Mouse (Mus musculus) spleen, embryonic (tissue): ENCODE data around the gene Wfdc5.
"Not testable (repeated sequence)": the region's sequence is repeated elsewhere in the genome, so short reads cannot be mapped to it uniquely, and the experiment has no call there.

Source experiments
- CTCF ChIA-PET: fragments of 350-600 bp; sonication (Branson Sonifier 250); formaldehyde crosslinking; loops from one replicate; lab custom pipeline; 2022; lab: Charles Lee

Wfdc5 gene

GRCm38 (mm10) chr2:164182692-164183255 lies at the start of gene Wfdc5:
Wfdc5 (minus strand) TSS chr2:164182742.
- CTCF ChIA-PET, result interaction anchor here (0.6 kb wide), 1 partner anchor 15 kb away, joined by 4 read pairs; no protein-coding TSS in a partner anchor

- CTCF ChIA-PET, result no interaction called here
Measured at GRCm38 (mm10) chr2:164228361-164229070, 46.0 kb upstream of the Wfdc5 start.

GRCm38 (mm10) chr2:164221522-164221921 lies 39.0 kb upstream of the Wfdc5 start, which contains the start of gene Wfdc15b:
Wfdc15b (minus strand) TSS chr2:164221660.
- CTCF ChIA-PET, result no interaction called here

- CTCF ChIA-PET, result interaction anchor here (0.6 kb wide), 1 partner anchor 24 kb away, joined by 3 read pairs; no protein-coding TSS in a partner anchor
Measured at GRCm38 (mm10) chr2:164219295-164219694, 36.8 kb upstream of the Wfdc5 start.

DNA sequence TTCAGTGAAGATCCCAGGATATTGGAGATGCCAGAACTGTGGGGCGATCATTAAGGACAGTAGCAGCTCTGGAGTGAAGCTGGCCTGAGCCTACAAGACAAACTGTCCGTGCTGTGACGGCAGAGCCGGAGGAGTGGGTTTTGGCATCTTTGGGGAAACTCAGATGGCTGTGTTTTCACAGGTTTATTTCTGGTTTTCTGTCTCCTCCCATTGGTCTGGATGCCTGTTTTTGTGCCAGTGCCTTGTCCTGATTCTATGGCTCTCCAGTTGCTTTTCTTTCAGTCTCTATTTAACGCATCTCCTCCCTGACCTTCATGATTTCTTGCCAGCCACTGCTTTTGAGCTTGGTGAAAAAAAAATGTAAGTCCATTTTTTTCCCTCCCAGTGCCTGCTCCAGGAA lies 30.2 kb upstream of the Wfdc5 start:
- CTCF ChIA-PET, result interaction anchor here (0.6 kb wide), 1 partner anchor 105 kb away, joined by 3 read pairs; no protein-coding TSS in a partner anchor

- CTCF ChIA-PET, result no interaction called here
Measured at GRCm38 (mm10) chr2:164210892-164211291, 28.4 kb upstream of the Wfdc5 start.

DNA sequence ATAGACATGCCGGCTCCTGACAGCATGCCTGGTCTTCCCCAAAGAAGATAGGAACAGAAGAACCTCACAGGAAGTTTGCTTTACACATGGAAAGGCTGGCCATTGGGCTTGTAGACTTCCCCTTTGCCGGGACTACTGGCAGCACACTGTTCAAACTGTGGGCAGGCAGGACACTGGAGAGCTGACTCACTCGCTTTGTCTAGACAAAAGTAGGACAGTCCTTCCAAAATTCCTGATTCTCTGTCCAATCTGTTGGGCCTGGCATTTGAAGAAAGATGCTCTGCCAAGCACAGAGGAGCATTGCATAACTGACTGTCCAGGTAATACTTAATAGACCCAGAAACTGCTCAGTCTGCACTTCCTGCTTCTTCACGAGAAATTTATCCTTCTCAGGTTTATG lies 24.1 kb upstream of the Wfdc5 start:
- CTCF ChIA-PET, result no interaction called here

- CTCF ChIA-PET, result not testable (repeated sequence)
Measured at GRCm38 (mm10) chr2:164206011-164206410, 23.5 kb upstream of the Wfdc5 start.

GRCm38 (mm10) chr2:164199626-164200327 lies 17.2 kb upstream of the Wfdc5 start, which contains the start of gene Wfdc15a:
Wfdc15a (minus strand) TSS chr2:164200130.
- CTCF ChIA-PET, result interaction anchor here (0.7 kb wide), 1 partner anchor 373 kb away, joined by 3 read pairs; no protein-coding TSS in a partner anchor

GRCm38 (mm10) chr2:164196700-164196990 lies 14.1 kb upstream of the Wfdc5 start:
- CTCF ChIA-PET, result no interaction called here

GRCm38 (mm10) chr2:164195971-164196699 lies 13.6 kb upstream of the Wfdc5 start:
- CTCF ChIA-PET, result no interaction called here

DNA sequence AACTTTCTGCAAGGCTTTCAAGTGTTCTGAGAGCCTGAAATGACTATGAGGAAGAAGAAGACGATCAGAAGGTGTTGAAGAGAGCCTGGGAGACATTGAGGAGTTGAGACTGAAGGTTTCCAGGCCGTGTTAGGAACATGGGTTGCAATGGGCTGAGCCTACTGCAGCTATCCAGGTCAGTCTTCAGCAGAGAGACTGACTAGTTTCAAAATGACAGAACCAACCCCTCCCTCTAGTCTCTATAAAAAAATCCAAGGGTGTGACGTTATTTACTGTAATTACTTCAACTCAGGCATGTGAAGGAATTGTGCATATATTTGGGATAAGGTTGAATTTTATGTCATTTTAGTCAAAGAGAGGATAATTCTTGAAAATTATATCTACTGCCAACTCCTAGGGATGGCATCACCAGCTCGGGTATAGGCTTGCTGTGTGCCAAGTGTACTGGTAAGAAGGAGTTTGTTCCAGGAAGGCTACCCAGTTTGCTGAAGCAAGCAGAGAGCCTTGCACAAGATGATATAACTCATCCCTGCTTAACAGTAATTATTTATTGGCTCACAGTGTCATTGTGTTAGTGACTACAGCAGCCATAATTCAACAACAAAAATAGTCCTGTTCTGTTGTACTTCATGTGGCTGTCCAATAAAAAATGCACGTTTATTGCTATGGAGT lies 12.6 kb upstream of the Wfdc5 start:
- CTCF ChIA-PET, result no interaction called here

GRCm38 (mm10) chr2:164192279-164192678 lies 9.7 kb upstream of the Wfdc5 start:
- CTCF ChIA-PET, result no interaction called here

GRCm38 (mm10) chr2:164190576-164190975 lies 8.0 kb upstream of the Wfdc5 start, which contains the start of gene Wfdc12:
Wfdc12 (minus strand) TSS chr2:164190608.
- CTCF ChIA-PET, result no interaction called here

- CTCF ChIA-PET, result no interaction called here
Measured at GRCm38 (mm10) chr2:164188722-164189121, 6.2 kb upstream of the Wfdc5 start.

DNA sequence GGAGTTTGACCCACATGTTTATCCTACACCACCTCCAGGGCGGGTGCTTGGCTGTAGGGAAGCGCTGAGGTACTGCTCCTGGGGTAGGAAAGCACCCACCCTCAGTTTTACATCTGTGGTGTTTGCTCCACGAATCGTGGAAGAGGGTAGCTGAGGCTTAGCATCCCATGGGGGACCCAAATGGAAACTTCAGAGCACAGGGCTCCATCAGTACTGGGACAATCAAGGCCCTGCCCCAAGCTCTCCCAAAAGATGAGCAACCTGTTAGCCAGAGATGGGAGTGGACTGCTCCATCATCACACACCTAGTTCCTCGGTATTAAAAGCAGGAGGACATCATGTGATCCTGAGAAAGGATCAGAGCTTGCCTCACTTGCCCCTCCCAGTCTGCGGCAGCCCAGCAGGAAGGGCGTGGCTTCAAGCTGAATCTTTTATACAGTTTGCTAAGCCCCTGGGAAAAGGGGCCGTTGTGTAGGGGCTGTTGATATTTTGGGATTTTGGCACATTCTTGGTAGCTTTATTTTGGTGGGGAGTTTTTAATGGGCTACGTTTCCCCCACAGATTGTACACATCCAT lies 1.7 kb upstream of the Wfdc5 start:
- CTCF ChIA-PET, result no interaction called here

DNA sequence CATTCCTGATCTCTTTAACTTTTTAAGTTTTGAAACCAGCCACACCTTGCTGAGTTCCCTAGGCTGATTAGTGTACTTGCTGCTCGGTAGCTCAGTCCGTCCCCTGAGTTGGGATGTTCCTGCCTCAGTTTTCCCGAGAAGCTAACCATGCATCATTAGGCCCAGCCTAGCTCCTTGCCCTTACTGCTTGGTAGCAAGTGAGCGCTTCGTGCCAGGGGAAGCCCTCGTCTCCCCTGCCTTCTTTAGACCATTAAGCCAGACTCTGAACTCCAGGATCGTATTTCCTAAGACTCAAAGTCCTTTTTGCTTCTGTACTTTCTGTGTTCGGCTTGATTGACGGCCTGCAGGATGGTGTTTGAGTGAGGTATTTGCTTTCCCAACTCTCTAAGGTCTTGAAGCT lies 798 bp upstream of the Wfdc5 start:
- CTCF ChIA-PET, result interaction anchor here (0.6 kb wide), 1 partner anchor 15 kb away, joined by 4 read pairs; no protein-coding TSS in a partner anchor

- CTCF ChIA-PET, result interaction anchor here (0.8 kb wide), 1 partner anchor 1895 kb away, joined by 4 read pairs; no protein-coding TSS in a partner anchor
Measured at GRCm38 (mm10) chr2:164180770-164181169, 1.8 kb downstream of the Wfdc5 start.

DNA sequence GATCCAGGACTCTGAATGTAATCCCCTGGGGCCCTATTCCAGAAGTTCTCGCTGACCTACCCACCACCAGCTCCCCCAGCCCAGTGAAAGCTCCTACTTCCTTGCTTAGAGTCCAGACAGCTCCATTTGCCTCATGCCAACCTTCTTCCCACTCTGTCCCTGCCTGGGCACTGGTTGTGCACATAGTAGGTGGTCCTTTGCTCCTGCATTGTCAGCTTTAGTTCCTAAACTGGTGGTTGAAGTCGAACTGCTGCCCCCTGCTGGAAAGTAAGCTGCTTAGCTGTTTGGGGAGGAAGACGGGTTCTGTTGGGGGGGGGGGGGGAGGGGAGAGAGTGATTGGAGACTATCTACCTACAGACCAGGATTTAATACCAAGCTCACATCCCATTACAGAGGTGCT lies 2.4 kb downstream of the Wfdc5 start:
- CTCF ChIA-PET, result interaction anchor here (0.6 to 0.9 kb wide), 3 partner anchors 66 to 1896 kb away, joined by 3 to 6 read pairs (median 4); no protein-coding TSS in a partner anchor

DNA sequence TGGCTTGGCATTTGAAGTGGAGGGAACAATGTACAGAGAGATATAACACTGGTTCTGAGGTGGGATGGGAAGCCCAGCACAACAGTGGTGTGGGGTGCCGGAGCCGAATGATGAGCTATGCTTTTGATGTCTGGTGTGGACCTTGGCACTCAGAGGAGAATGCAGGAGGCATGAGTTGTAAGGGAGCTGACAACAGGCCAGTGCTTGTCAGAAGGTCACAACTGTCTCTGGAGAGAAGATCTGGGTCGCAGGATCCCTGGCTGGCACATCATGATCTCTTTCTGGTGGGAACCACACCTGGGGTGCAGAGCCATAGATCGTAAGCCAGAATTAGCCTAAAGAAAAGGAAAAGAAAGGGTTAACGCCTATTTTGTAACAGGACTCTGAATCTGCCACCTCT lies 4.7 kb downstream of the Wfdc5 start:
- CTCF ChIA-PET, result no interaction called here

GRCm38 (mm10) chr2:164175850-164176249 lies 6.7 kb downstream of the Wfdc5 start:
- CTCF ChIA-PET, result no interaction called here
